Mouse (Mus musculus): ENCODE data around the gene Abcf2. TPM values are rescaled to one million over a fixed set of nuclear protein-coding genes. Genes with fewer than 3 reads are reported as not detected.

Gene Abcf2
- polyA plus RNA-seq (2017; shearing (Covaris generic)), result 10 to 100 TPM; 62.1 to 87.7 TPM

GRCm38 (mm10) chr5:24577183-24577929, at the start of gene Abcf2:
Gene Abcf2, minus strand, starts transcription at chr5:24577467.
- ATAC-seq, result peak; percentile 93

DNA sequence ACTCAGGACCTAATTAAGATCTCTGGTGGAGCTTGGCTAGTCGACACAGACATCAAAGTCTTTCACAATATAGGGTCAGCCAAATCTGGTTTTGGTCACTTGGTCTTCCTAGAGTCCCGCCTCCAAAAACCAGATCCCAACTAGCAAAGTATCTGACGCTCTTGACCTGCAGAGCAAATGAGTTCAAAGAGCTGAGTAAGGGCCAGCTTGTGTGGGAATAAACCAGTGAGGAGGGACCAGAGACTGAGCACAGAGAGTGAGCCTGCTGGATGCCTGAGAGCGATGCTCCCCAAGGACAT, 47.5 kb upstream of the Abcf2 start:
- no peak for ATAC-seq

- peak; percentile 49 for ATAC-seq
These were observed 46.9 kb upstream of the Abcf2 start, which contains the start of gene Smarcd3 for GRCm38 (mm10) chr5:24623986-24624821. Gene Smarcd3, minus strand, starts transcription at chr5:24624411.

GRCm38 (mm10) chr5:24623041-24623985, 46.0 kb upstream of the Abcf2 start:
- no peak for ATAC-seq

DNA sequence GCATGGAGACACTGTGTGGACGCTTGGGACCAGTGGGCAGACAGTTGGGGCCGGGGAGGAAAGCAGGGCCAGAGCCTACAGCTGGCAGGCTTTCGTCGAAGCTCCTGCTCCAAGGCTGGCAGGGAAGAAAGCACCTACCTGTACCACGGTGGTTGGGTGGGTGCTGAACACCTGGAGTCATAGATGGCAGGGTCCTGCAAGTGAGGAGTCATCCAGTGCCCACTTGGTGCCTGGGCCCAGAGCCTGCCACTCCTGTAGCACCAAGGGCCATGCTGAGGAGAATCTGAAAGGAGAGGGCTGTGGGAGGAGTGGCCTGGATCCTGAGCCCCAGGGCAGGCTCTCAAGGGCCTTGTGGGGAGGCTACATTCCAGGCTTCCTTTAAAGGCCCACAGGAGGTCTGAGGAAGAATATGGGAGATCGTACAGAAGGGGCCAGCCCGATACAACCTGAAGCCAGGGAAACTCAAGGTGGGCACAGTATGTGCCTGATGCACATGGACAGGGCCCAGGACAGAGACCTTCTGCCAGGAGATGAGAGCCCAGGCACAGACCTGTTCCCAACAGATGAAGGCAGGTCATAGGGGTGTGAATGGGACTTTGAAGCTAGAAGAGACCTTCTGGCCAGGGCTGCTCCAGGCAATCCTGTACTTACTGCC, 45.2 kb upstream of the Abcf2 start:
- no peak for ATAC-seq

DNA sequence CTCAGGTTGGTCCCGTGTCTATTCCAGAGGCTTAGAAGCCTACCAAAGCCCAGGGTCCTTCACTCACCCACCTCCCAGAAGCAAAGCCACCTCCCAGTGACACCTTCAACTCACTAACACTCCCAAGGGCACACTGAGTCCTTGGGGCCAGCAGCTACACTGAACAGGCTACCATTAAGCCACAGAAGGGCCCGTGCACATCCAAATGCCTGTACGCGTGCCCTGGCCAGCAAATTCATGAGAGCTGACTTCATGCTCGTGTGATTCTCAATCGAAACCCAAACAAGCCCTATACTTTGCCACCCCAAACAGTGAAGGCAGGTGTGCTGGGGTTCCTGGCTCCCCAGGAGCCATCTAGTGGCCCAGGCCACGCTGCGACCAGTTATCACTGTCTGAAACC, 43.4 kb upstream of the Abcf2 start:
- ATAC-seq, result no peak

DNA sequence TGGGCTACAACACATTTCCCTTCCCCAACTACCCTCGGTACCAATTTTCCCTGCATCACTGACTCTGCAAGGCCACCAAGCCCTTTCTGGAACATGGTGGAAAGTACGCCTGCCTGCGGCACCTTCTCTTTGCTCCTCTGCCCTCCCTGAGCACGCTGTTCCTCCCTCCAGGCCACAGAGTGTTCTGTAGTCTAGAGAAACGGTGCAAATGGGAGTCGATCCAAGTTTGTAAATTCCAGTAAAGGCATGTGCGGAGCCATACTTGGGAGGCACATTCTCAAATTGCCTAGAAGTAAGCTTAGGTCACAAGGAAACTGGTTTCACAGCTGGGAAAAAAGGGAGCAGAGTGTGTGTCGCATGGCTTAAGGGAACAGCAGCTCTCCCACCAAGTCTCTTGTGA, 42.8 kb upstream of the Abcf2 start:
- no peak for ATAC-seq

DNA sequence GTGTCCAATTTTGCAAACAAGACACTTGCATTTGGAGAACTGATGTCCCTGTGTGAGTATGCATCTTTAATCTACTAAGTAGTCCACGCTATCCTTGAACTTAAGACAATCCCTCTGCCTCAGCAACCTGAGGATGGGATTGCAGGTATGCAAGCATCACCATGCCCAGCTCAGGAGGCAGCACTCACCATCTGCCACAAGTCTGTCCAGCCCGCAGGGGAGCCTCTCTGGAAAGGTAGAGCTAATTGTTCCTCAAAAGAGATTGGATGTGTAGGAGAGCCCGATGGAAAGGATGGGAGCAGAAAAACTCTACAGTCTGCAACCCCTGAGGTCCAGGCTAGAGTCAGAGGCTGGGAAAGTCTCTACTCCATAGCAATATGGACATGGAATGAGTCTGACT, 41.7 kb upstream of the Abcf2 start:
- ATAC-seq, result no peak

GRCm38 (mm10) chr5:24615097-24615496, 37.8 kb upstream of the Abcf2 start:
- ATAC-seq, result no peak

DNA sequence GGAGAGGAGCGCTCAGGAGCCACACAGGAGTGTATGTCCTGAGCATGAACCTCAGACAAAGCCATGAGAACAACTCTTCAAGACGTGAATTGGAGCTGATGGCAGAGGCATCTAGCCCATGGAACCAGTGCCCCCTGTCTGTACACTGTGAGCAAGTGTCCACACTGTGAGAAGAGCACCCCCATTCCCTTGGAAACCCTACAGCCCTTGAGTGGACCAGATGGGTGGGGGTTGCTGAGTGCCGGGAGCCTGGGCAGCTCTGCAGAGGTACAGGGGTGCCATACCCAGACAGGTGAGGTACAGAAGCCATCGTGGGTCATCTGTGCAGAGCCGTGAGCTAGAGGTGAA, 35.0 kb upstream of the Abcf2 start:
- no peak for ATAC-seq

DNA sequence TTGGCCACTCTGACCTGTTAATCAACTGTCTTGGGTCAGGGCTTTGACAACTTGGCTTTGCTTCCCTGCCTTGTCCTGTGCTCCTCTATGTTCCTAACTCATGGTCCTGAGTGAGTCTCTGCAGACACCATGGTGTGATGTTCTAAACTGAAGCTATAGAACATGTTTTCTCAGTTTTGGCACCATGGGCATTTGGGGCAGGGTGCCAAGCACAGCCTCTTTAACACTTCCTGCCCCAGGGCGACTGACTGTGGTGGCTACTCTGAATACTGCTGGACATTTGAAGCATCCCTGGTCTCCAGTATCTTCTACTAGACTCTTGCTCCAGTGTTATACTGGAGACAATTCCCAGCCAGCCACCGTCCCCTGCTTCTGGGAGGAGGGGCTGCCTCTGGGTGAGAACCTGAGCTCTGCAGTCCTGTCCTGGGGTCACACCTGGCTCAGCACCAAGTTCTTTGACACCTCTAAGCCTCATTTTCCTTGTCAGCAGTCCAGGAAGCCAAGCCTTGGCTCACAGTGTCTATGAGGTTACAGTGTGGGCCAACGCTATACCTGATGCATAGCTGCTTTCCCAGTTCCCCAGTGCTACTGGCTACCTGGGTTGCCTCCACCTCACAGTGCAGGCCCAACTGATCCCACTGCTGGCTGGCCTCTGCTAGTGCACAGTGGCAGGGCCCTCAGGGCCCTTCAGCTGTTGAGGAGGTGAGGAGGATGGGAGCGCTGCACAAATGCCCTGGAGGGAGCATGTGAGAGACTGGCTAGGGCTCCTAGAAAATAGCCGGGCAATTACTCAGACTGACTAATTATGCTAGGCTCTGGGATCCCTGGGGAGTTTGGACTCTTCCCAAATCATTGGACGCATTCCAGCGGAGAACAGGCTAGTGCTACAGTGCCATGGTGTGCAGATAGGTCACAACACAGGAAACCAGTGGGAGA, 34.4 kb upstream of the Abcf2 start:
- no peak for ATAC-seq

DNA sequence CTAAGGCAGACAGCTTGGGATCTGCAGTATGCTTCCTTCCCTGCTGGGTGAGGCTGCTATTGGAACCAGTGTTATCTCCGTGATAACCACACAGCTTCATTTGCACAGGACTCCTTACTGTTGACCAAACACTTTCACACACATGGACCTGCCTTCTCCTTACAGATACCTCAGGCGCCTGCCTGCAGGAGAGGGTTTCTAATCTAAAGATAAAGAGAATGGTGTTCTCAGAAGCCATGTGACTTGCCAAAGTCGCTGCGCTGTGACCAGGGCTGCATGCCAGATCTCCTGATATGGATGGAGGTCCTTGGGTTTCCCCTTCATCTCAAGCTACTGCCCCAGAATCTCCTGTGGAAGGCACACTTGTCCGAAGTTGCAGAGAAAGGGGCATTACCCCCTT, 32.1 kb upstream of the Abcf2 start:
- no peak for ATAC-seq

- ATAC-seq, result no peak
These were observed 28.9 kb upstream of the Abcf2 start for GRCm38 (mm10) chr5:24605980-24606665.

- ATAC-seq, result no peak
These were observed 28.2 kb upstream of the Abcf2 start for GRCm38 (mm10) chr5:24605321-24605979.

GRCm38 (mm10) chr5:24604656-24605100, 27.4 kb upstream of the Abcf2 start:
- ATAC-seq, result no peak

- no peak for ATAC-seq
These were observed 26.9 kb upstream of the Abcf2 start for GRCm38 (mm10) chr5:24604080-24604655.

DNA sequence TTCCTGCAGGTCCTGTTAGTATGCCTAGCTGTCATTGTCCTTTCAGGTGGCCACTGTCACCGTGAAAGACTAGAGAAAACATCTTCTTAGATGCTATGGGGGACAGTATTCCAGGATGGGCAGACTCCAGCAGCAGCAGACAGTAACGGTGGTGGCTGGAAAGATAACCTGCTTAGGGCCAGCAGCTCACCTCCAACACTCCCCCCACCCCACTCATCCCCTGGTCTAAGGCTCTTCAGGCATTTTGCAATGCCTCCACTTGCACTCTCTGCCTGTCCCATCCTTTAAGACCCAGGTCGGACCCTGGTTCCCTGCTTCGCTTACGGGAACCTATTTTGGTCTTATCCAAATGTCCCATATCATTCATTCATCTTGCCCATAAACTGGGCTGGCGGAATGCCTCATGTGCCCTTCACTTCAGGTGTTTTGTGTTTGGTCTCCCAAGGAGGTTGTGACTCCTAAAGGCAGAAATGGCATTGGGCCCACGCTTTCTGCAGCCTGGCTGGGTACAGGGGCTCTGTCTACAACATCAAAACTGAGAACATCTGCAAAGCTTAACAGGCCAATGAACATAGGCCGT, 26.3 kb upstream of the Abcf2 start:
- no peak for ATAC-seq

DNA sequence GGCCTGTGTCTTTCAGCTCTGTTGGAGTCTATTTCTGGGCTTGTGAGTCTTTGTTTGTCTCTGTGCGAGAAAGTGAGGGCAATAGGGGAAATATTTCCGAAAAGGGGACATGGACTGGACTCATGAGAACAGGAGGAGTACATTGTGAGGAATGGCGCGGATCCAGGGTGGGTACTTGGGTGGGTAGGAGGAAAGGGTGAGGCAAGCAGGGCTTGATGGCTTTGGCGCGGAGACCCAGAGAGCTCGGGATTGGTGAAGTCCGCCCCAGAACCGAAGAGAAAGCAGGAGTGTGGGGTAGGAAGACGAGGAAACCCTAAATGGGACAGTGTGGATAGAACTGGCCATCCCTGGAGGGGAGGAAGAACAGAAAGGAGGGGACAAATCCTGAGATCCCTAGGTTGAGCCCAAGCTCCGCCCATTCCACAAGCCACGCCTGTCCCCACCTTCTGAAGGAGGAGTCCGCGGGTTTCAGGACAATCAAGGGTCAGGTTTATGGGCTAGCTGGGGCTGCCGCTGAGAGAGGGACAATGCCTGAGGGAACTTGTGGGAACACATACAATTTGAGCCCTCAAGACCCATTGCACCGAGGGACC, 25.6 kb upstream of the Abcf2 start:
- no peak for ATAC-seq
